Mouse (Mus musculus) liver, embryonic 14.5 days (tissue): ENCODE measurements around the gene Plekhm1.

ENCODE experiments used
- CTCF ChIP-seq: IDR thresholded peaks from 2 replicates; pipeline ENCODE4 v1.5.1; 2016; ENCODE audit warnings: antibody characterized with exemption, low read depth, control low read depth
- EP300 ChIP-seq: IDR thresholded peaks from 2 replicates; pipeline ENCODE4 v1.6.1; 2016; ENCODE audit warnings: antibody characterized with exemption, low read depth

GRCm38 (mm10) chr11:103411301-103411700 is 1.2 kb downstream of the Plekhm1 start:
- TF ChIP-seq CTCF, result no peak
- TF ChIP-seq EP300, result no peak
